Mouse (Mus musculus) heart, postnatal 10 days (tissue): ENCODE measurements around the gene Chst11. TPM values are rescaled to one million over a fixed set of nuclear protein-coding genes. Genes with fewer than 3 reads are reported as not detected.

Source experiments
- DNase-seq, 2 experiments: peaks; one replicate each; pipeline ENCODE4 v3.0.0; 2021
- intact Hi-C: fragments of 180-260 bp; cut with DNase I; formaldehyde crosslinking; loops from one replicate; pipeline ENCODE4 v1.15.1; 2025
- total RNA-seq, 2 experiments: library from RNA; stranded (reverse); gene quantifications; 2 replicates each; pipeline ENCODE4 v1.2.3; 2021

Chst11 gene
- total RNA-seq: 1 to 10 TPM; 3.7 to 5.8 TPM

GRCm38 (mm10) chr10:82984950-82985699 is at the start of gene Chst11:
Gene Chst11 (plus strand): TSS chr10:82985498.
- intact Hi-C loops: loop anchor here (1.0 to 5.0 kb wide), 5 partner anchors 57 to 212 kb away; no protein-coding TSS in a partner anchor
- DNase-seq: peak; percentile 74 to 76

GRCm38 (mm10) chr10:82935774-82936173 is 49.5 kb upstream of the Chst11 start:
- intact Hi-C loops: no loop called here
- DNase-seq: no peak

- DNase-seq: no peak
- intact Hi-C loops: no loop called here
Measured at GRCm38 (mm10) chr10:82953415-82953814, 31.9 kb upstream of the Chst11 start.

GRCm38 (mm10) chr10:82955117-82955516 is 30.2 kb upstream of the Chst11 start:
- DNase-seq: no peak
- intact Hi-C loops: no loop called here

DNA sequence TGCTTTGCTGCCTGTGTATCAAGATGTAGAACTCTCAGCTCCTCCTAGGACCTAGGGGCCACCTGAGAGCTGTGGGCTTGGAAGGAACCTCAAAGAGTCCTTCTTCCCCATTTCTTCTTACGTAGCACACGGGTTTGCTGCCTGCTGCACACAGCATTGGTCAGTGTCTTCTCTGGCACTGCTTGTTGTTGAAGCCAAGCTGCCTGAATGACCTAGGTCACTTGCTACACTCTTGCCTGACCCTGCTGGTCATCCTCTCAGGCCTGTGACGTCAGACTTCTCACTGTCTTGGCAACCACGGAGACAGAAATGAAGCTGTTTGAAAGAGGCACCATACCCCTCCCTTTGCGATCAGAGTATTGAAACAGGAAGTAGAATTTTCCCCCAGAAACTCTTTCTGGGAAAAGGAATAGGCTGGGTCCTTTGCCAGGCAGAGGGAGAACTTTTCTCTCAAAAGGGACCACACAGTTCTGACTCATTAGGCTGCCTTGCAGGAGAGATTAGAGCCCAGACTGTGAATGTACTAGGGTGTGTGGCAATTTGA is 27.0 kb upstream of the Chst11 start:
- intact Hi-C loops: no loop called here

DNA sequence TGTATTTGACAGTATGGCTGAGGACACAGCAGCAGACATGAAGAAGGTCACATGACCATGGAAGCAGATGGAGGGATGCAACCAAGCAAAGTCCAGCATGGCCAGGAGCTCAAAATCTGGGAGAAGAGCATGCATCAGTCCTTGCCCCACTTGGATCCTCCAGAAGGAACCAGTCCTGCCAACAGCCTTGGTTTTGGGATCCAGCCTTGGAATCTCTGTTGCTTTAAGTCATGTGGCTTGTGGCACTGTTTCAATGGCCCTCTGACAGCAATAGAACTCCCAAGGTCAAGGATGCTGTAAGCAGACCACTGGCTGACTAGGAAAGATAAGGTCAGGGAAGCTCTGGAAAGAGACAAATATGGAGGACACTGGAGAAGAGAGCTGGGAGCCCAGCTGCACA is 26.0 kb upstream of the Chst11 start:
- no peak for DNase-seq
- intact Hi-C loops: no loop called here

More for the DNA sequence above, 27.0 kb upstream of the Chst11 start:
- DNase-seq: peak; percentile 6 to 14

DNA sequence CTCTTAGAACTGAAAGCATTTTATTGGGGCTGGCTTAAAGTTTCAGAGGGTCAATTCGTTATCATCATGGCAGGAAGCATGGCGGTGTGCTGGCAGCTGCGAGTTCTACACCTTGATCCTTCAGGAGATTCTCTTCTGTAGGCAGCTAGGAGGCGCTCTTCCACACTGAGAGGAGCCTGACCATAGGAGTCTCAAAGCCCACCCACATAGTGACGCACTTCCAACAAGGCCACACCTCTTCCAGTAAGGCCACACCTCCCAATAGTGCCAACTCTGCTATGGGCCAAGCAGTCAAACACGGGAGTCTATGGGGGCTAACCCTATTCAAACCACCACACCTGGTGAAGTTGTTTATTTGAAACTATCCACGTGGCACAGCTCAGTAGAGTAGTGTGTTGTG is 24.0 kb upstream of the Chst11 start:
- intact Hi-C loops: no loop called here
- no peak for DNase-seq

- no peak for DNase-seq
- intact Hi-C loops: no loop called here
Measured at GRCm38 (mm10) chr10:82962018-82962417, 23.3 kb upstream of the Chst11 start.

- no peak for DNase-seq
- intact Hi-C loops: no loop called here
Measured at GRCm38 (mm10) chr10:82962472-82963020, 22.8 kb upstream of the Chst11 start.

DNA sequence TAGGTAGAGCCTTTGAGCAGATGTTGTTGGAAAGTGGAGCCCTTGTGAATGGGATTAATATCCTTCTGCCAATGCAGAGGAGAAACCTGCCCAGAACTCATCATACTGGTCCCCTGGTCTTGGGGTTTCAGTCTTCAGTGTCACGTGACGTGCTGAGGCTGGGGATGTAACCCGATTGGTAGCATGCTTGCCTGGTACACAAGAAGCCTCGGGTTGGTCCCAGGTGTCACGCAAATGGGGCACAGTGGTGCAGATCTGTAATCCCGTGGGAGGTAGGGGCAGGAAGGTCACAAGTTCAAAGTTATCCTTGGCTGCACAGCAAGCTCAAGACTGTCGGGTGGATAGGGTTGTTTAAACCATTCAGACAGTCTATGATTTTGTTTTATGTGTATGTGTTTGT is 20.8 kb upstream of the Chst11 start:
- DNase-seq: no peak

GRCm38 (mm10) chr10:82966672-82967071 is 18.6 kb upstream of the Chst11 start:
- no peak for DNase-seq
- intact Hi-C loops: no loop called here

More for the DNA sequence above, 20.8 kb upstream of the Chst11 start:
- intact Hi-C loops: no loop called here

DNA sequence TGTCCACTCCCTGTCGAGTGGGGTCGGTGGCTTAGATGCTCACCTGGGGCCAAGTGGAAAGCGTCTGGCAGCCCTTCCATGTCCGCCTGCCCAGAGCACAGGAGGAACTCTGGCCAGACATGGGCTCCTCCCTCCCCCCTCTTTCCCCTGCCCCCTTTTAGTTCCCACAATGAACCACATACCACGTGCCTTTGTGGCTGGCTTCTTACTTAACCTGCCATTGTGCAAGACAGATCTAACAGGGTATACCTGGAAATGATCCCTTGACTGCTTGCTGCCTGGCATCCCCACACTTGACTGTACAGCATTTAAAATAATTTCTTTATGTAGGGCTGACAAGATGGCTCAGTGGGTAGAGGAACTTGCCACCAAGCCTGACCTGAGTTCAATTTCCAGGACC is 15.7 kb upstream of the Chst11 start:
- DNase-seq: no peak
- intact Hi-C loops: no loop called here

GRCm38 (mm10) chr10:82971549-82971948 is 13.7 kb upstream of the Chst11 start:
- no peak for DNase-seq
- intact Hi-C loops: no loop called here

DNA sequence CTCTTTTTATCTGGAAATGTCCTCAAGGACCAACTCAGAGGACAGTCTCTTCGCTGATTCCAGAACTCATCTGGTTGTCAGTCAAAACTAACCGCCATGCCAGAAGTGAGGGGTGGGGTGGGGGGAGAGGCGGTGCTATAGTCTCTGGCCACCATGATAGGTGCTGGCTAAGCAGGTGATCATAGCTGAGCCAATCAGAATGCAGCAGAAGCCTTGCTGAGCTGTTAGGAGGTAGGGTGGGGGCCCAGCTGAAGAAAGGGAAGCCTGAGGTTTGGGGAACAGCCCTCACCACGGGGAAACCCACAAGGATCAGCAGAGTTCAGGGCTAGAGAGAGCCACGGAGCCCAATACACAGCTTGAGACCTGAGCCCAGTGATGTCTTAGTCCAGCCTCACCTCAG is 11.1 kb upstream of the Chst11 start:
- no peak for DNase-seq
- intact Hi-C loops: no loop called here

DNA sequence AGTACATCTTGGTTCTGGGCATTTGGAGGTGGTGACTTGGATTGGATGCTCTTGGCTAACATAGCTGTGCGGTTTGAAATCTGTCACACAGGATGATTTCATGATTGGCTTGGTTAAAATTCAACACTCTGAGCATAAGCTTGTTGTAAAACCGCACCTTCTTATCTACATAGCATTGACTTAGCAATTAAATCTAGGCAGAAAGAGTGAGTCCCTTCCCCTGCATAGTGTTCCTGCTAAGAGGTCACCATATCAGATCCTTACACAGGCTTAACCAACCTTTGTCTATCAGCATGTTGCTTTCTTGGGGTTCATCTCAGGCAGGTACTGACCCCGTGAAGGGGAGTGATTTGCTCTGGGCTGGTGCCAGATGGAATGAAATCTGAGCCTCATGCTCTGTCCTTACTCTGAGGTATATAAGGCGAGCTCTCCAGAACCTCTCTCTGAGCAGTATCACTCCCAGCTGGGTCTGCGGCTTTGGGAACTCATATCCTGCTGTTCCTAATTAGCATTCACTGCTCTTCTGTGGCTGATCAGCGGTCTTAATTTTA is 10.6 kb upstream of the Chst11 start:
- intact Hi-C loops: no loop called here
- no peak for DNase-seq

DNA sequence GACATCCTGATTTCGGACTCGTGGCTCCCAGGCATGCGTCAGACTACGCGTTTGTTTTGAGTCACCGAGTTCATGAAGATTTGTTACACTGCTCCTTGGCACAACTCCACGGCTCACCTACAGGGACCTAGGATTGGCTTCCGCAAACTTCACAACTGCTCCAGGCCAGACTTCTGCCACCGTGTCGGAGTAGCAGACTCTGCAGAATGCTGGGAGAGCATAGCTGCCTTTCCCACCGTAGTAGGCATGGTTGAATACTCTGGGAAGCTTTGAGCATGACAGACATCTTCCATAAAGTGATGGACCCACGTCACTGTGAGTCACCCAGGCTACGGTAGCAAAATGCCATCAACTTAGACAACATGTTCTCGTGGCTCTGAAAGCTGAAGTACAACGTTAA is 9.5 kb upstream of the Chst11 start:
- intact Hi-C loops: no loop called here
- DNase-seq: no peak

GRCm38 (mm10) chr10:82982286-82982685 is 3.0 kb upstream of the Chst11 start:
- intact Hi-C loops: no loop called here
- DNase-seq: no peak

DNA sequence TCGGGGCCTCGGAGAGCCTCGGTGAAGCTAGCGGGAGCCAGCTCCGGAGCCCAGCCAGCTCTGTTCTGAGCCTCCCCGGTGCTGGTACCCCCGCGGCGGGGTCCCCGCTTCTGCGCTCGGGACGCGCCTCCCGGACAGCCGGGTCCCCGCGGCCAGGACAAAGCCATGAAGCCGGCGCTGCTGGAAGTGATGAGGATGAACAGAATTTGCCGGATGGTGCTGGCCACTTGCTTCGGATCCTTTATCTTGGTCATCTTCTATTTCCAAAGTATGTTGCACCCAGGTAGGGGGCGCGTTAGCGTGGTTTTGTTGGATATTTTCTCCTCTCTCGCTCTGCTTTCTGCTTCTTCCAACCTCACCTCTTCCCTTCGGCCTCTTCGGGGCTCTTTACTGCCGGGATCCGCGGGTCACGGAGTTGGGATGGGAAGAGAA is 418 bp downstream of the Chst11 start:
- peak; percentile 39 to 47 for DNase-seq
- intact Hi-C loops: loop anchor here (1.0 to 5.0 kb wide), 5 partner anchors 57 to 212 kb away; no protein-coding TSS in a partner anchor

DNA sequence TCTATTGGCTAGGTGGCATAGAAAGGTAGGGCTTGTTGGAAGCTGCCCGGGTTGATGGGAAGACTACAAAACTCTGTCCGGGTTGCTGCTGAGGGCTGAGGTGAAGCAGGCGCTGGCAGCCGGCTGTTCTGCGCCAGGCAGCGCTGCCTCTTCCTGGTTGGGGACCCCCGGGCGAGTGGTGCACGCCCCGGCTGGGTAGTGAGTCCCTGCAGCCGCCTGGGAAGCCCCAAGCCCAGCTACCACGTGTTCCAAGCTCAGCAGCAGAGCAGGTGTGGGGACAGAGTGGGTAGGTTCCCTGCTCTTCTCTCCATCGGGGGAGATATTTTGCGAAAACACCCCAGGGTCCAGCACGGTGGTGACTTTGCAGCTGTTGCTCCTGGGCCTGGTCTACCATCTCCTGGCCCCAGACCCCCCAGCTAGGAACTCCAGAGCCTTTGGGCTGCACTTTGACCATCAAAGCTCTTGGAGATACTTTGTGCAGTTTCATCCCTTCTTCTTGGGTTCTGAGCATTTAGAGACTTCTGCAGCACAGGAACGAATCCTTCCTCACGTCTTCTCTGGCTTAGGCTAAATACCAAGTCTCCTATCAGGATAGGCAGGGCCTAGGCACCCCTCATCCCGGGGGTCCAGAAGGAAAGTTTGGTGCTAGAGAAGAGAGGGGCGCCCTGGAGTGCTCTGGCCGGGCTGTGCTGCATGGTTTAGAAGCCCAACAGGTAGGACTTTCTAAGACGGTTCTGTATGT is 1.1 kb downstream of the Chst11 start:
- peak in 1 of 2 experiments; percentile 20 for DNase-seq

DNA sequence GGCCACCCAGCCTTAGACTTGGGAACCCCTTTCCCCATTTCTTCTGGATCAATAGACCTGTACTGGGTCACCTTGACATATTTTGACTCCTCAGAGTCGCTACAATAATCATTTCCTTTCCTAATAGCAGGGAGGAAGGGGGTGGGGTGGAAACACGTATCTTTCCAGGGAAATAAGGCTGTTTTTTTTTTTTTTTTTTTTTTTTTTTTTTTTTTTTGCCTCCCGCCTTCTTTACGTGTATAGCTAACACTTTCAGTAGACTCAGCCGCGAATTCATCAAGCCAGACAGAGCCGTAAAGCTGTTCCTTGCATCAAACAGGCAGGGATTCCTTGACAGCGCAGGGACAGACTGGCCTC is 1.7 kb downstream of the Chst11 start:
- intact Hi-C loops: loop anchor here (5.0 kb wide), 4 partner anchors 55 to 210 kb away; no protein-coding TSS in a partner anchor
- no peak for DNase-seq

More for the DNA sequence above, 1.1 kb downstream of the Chst11 start:
- intact Hi-C loops: loop anchor here (5.0 kb wide), 4 partner anchors 56 to 211 kb away; no protein-coding TSS in a partner anchor

DNA sequence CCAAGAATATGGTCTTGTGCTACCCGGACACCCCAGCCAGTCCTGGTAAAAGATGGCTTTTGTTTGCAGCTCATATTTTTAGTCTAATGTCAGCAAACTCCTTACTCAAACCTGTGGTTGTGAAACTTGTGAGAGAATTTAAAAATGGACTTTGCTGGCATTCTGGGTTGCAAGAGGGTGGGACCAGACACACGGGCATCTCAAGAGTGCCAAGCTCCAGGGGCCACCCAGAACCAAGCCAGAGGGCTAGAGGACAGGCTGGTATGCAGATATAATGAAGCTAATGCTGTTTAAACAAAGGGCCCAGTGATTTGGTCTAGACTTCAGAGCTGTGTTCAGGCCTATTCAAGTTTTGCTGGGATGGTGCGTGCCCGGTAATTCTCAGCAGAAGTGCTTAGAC is 2.1 kb downstream of the Chst11 start:
- intact Hi-C loops: loop anchor here (5.0 kb wide), 4 partner anchors 55 to 210 kb away; no protein-coding TSS in a partner anchor
- no peak for DNase-seq
